Mouse (Mus musculus): ENCODE measurements around the gene 1700080E11Rik.
"Not testable (repeated sequence)": the region's sequence is repeated elsewhere in the genome, so short reads cannot be mapped to it uniquely, and the experiment has no call there.

DNA sequence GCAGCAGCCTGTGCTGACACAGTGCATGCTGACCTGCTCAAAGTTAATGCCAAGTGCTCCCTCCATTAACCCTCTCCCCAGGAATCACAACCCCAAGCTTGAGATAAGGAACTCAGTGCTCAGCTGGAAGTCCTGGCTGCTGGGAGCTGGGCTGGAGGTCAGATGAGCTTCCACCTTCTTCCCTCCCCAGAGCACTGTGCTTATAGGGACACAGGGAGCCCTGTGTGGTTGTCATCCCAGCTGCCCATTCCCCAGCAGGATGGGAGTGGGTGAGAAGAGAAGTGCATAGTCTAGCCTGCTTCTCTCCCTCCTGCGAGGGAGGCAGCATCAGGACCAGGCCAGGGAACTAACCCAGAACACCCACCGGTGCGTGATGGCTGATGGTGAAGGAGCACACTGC, 19.7 kb downstream of the 1700080E11Rik start:
- TF ChIP-seq CTCF (IDR thresholded peaks at IDR 0.05; ENCODE audit: borderline replicate concordance, extremely low read depth, insufficient read depth, insufficient read length); POLR2A (IDR thresholded peaks at IDR 0.05; ENCODE audit: borderline replicate concordance, extremely low read depth, insufficient read depth, insufficient read length, poor library complexity, severe bottlenecking): not testable (repeated sequence)
